Mouse (Mus musculus) T-helper 17 cell (primary cell): ENCODE measurements around the gene Klhdc2.

Experiments
- in situ Hi-C, 2 experiments: fragments of 300-600 bp; cut with MboI, MseI; formaldehyde crosslinking; loops; 1 replicate in 1 of 2; 2 replicates in 1 of 2; pipeline ENCODE4 v1.15.1; 2025; ENCODE audit warnings: high pct_unique_total_duplicates in 2 of 2

The Klhdc2 gene

GRCm38 (mm10) chr12:69296511-69297410 lies at the start of gene Klhdc2:
Gene Klhdc2 (plus strand): TSS chr12:69296681.
- in situ Hi-C loops: loop anchor here in 1 of 2 experiments (5.0 kb wide), 1 partner anchor 79 kb away; no protein-coding TSS in a partner anchor

- in situ Hi-C loops: no loop called here
These were observed 46.7 kb upstream of the Klhdc2 start for GRCm38 (mm10) chr12:69249766-69250165.

- in situ Hi-C loops: no loop called here
These were observed 45.7 kb upstream of the Klhdc2 start for GRCm38 (mm10) chr12:69250756-69251155.

- in situ Hi-C loops: no loop called here
These were observed 42.7 kb upstream of the Klhdc2 start for GRCm38 (mm10) chr12:69253806-69254205.

- in situ Hi-C loops: no loop called here
These were observed 38.6 kb upstream of the Klhdc2 start for GRCm38 (mm10) chr12:69257836-69258235.

- in situ Hi-C loops: no loop called here
These were observed 34.2 kb upstream of the Klhdc2 start for GRCm38 (mm10) chr12:69262251-69262650.

- in situ Hi-C loops: no loop called here
These were observed 31.4 kb upstream of the Klhdc2 start for GRCm38 (mm10) chr12:69265031-69265430.

GRCm38 (mm10) chr12:69267956-69268632 lies 28.4 kb upstream of the Klhdc2 start:
- in situ Hi-C loops: no loop called here

GRCm38 (mm10) chr12:69268956-69269355 lies 27.5 kb upstream of the Klhdc2 start:
- in situ Hi-C loops: no loop called here

GRCm38 (mm10) chr12:69279931-69280469 lies 16.5 kb upstream of the Klhdc2 start:
- in situ Hi-C loops: no loop called here

- in situ Hi-C loops: no loop called here
These were observed 15.6 kb upstream of the Klhdc2 start for GRCm38 (mm10) chr12:69280915-69281314.

- in situ Hi-C loops: no loop called here
These were observed 13.3 kb upstream of the Klhdc2 start for GRCm38 (mm10) chr12:69283146-69283545.

GRCm38 (mm10) chr12:69287535-69287934 lies 8.9 kb upstream of the Klhdc2 start:
- in situ Hi-C loops: no loop called here

- in situ Hi-C loops: no loop called here
These were observed 7.8 kb upstream of the Klhdc2 start for GRCm38 (mm10) chr12:69288699-69289098.

- in situ Hi-C loops: no loop called here
These were observed 4.1 kb upstream of the Klhdc2 start for GRCm38 (mm10) chr12:69292401-69292800.

GRCm38 (mm10) chr12:69293815-69294214 lies 2.7 kb upstream of the Klhdc2 start:
- in situ Hi-C loops: no loop called here

- in situ Hi-C loops: loop anchor here in 1 of 2 experiments (5.0 kb wide), 1 partner anchor 78 kb away; no protein-coding TSS in a partner anchor
These were observed 1.5 kb upstream of the Klhdc2 start for GRCm38 (mm10) chr12:69294936-69295335.

- in situ Hi-C loops: loop anchor here in 1 of 2 experiments (5.0 kb wide), 1 partner anchor 78 kb away; no protein-coding TSS in a partner anchor
These were observed 830 bp upstream of the Klhdc2 start for GRCm38 (mm10) chr12:69295651-69296050.

GRCm38 (mm10) chr12:69297411-69298150 lies 1.1 kb downstream of the Klhdc2 start:
- in situ Hi-C loops: loop anchor here in 1 of 2 experiments (5.0 kb wide), 1 partner anchor 80 kb away; no protein-coding TSS in a partner anchor

GRCm38 (mm10) chr12:69298281-69298680 lies 1.8 kb downstream of the Klhdc2 start:
- in situ Hi-C loops: loop anchor here in 1 of 2 experiments (5.0 kb wide), 1 partner anchor 81 kb away; no protein-coding TSS in a partner anchor

GRCm38 (mm10) chr12:69299231-69299630 lies 2.8 kb downstream of the Klhdc2 start:
- in situ Hi-C loops: loop anchor here in 1 of 2 experiments (5.0 kb wide), 1 partner anchor 82 kb away; no protein-coding TSS in a partner anchor
